Mouse (Mus musculus): ENCODE measurements around the gene Synpo2l. TPM values are rescaled to one million over a fixed set of nuclear protein-coding genes. Genes with fewer than 3 reads are reported as not detected.

The Synpo2l gene
- 0.09 and 1.5 TPM in 2 replicates for polyA plus RNA-seq (2012; rRNA removed)

DNA sequence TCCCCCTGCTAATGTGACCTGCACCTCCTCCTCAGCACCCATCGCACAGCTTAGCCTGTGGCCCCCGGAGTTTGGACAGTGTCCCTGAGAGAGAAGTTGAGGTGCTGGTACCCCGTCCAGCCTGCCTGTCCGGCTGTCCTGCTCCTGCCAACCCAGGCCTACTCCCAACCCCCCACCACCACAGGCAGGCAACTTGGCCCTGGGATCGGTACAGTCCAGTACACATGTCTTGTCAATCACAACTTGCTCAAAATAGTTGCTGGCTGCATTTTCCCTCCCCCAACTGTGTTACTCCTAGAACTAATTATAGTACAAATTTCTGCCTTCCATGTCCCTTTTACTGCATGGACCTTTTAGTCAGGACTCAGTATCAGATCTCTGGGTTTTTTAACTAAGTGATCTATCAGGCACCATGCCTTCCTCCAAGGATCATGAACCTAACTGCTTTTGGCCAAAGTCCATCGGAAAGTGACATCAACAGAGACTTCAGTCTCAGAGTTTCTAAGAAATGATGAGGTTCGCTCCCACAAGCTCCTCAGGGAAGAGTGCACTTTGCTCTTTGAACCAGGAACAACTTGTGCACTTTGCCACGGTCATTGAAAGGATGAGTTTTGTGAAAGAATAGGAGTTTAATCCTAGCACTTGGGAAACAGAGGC, at the start of gene Synpo2l:
Gene Synpo2l, minus strand, starts transcription at position 201 of the 657 bp plus-strand sequence.

DNA sequence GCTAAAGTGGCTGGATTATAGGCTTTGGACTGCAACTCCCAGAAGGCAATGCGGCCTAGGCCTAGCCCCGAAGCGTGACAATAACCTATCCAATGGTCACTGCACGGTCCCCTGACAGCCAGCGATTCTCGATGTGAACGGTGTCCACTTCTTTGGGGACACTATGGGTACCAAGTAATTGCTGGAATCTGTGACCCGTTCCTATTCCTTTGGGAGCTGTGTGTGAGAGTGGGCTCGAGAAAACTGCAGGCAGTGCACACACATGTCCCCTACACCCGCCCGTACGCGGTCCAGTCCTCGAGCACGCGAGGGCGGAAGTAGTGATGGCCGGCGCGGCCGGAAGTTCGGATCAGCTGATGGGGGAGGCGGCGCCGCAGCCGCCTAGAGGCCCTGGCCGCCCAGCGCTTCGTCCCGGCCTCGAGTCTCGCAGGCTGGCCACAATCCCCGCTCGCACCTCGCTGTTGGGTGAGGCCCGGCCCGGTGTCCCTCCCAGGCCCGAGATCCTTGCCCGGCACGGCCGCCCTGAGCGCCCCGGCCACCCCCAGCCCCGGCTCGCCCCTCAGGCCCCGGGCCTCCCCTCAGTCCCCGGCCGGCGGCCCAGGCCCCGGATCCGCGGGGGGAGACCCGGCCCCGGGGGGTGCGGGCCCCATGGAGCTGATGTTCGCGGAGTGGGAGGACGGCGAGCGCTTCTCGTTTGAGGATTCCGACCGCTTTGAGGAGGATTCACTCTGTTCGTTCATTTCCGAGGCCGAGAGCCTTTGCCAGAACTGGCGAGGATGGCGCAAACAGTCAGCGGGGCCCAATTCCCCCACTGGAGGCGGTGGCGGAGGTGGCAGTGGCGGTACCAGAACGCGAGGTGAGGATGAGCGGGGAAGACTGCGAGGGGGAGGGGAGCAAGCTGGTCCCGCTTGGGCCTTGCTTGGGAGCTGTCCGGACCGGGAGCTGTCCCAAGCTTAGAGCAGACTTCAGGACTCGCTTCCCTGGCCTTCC, 39.3 kb upstream of the Synpo2l start, which contains the start of gene Zswim8:
Gene Zswim8, plus strand, starts transcription at position 352 of the 990 bp plus-strand sequence.

DNA sequence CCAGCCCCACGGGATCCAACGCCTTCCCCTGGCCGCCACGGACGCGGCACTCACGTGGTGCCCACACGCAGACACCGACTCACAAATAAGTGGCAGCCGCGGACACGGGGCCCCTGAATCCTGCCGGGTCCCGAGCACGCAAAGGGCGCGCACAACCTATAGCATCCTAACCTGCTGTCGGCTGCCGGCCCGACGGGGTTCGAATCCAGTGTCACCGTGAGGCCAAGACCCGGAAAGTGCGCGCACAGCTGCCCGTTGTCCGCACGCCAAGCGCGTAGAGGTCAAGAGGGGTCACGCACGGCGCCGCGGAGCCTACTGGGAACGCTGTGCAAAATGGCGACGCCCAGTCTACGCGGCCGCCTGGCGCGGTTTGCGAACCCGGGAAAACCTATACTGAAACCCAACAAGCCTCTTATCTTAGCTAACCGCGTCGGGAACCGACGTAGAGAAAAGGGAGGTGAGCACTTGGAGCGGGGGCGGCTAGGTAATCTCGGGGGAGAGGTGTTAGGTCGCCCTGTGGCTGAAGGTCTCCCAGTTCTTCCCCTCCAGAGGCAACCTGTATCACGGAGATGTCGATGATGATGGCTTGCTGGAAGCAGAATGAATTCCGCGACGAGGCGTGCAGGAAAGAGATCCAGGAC, 34.7 kb upstream of the Synpo2l start, which contains the start of gene Chchd1:
Gene Chchd1, plus strand, starts transcription at position 266 of the 641 bp plus-strand sequence.

GRCm38 (mm10) chr14:20694884-20695760, 27.0 kb upstream of the Synpo2l start, which contains the start of gene Fut11:
Fut11 (plus strand) TSS chr14:20694968.

GRCm38 (mm10) chr14:20674064-20674833, 6.1 kb upstream of the Synpo2l start, which contains the start of gene Sec24c:
Sec24c (plus strand) TSS chr14:20674308.

DNA sequence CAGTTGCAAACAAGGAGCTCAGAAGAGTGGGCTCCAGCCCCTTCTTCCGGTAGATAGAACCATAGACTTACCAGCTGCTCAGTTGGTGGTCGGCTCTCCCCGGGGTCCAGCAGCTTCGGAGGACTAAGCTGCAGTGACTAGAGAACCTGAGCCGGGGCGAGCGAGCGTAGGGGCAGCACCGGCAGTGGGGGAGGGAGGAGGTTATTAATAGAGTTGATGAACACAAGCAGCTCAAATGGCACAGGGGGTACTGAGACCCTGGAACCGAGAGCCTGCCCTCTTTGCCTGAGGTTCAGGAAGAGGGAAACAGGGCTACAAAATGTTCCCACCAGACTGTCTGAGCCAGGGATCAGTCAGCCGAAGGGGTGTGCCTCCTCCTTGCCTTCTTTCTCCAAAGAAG, 11.8 kb downstream of the Synpo2l start, which contains the start of gene Myoz1:
Gene Myoz1, minus strand, starts transcription at position 180 of the 400 bp plus-strand sequence.

GRCm38 (mm10) chr14:20640644-20641437, 27.3 kb downstream of the Synpo2l start, which contains the start of gene Usp54:
Usp54 (minus strand) TSS chr14:20641063.

Other genes with a start within 250 kb of the Synpo2l start
- 1.0 and 1.7 TPM in 2 replicates for gene Cfap70, start 216.1 kb downstream of the Synpo2l start, polyA plus RNA-seq (2012; rRNA removed)
- 36.4 and 39.5 TPM in 2 replicates for gene Anxa7, start 188.2 kb downstream of the Synpo2l start, polyA plus RNA-seq (2012; rRNA removed)
- gene Mss51, start 171.5 kb downstream of the Synpo2l start, polyA plus RNA-seq (2012; rRNA removed) = 1.1 and 1.2 TPM in 2 replicates
- gene Ppp3cb, start 121.8 kb downstream of the Synpo2l start, polyA plus RNA-seq (2012; rRNA removed) = 155 and 157 TPM in 2 replicates
- gene Usp54, start 27.3 kb downstream of the Synpo2l start, polyA plus RNA-seq (2012; rRNA removed) = 24.4 and 27.1 TPM in 2 replicates
- gene Myoz1, start 11.8 kb downstream of the Synpo2l start, polyA plus RNA-seq (2012; rRNA removed) = 0.39 and 7.4 TPM in 2 replicates
- gene Sec24c, start 6.0 kb upstream of the Synpo2l start, polyA plus RNA-seq (2012; rRNA removed) = 118 and 135 TPM in 2 replicates
- gene Fut11, start 26.6 kb upstream of the Synpo2l start, polyA plus RNA-seq (2012; rRNA removed) = 21.2 and 22.4 TPM in 2 replicates
- gene Chchd1, start 34.7 kb upstream of the Synpo2l start, polyA plus RNA-seq (2012; rRNA removed) = 134 and 156 TPM in 2 replicates
- 167 and 183 TPM in 2 replicates for gene Zswim8, start 39.2 kb upstream of the Synpo2l start, polyA plus RNA-seq (2012; rRNA removed)
- gene Ndst2, start 66.2 kb upstream of the Synpo2l start, polyA plus RNA-seq (2012; rRNA removed) = 29.6 and 29.8 TPM in 2 replicates
- 118 TPM in 2 replicates for gene Camk2g, start 125.7 kb upstream of the Synpo2l start, polyA plus RNA-seq (2012; rRNA removed)
- gene Plau, start 168.3 kb upstream of the Synpo2l start, polyA plus RNA-seq (2012; rRNA removed) = 1.4 and 1.6 TPM in 2 replicates